Mouse (Mus musculus) forebrain, postnatal 0 days (tissue): ENCODE measurements around the gene Slc5a5. TPM values are rescaled to one million over a fixed set of nuclear protein-coding genes. Genes with fewer than 3 reads are reported as not detected.

Experiments
- ATAC-seq: fragments of 200-750 bp; cut with Nextera tagmentation; 2 replicates; pipeline ENCODE4 v1.8.0; 2017; ENCODE audit warnings: mild to moderate bottlenecking, moderate library complexity
- DNase-seq: peaks from one replicate; pipeline ENCODE4 v3.0.0-alpha.2; 2015
- H3K27ac ChIP-seq: fragments of 300-500 bp; sonication (generic); 2 replicates; pipeline ENCODE4 v1.5.1; 2014; ENCODE audit warnings: low read depth, mild to moderate bottlenecking, antibody characterized with exemption, low read length, moderate library complexity, mixed read lengths
- H3K27me3 ChIP-seq: fragments of 300-500 bp; sonication (generic); 2 replicates; pipeline ENCODE4 v1.6.1; 2014; ENCODE audit warnings: mild to moderate bottlenecking, low read length, mixed read lengths; ENCODE audit not compliant: insufficient read depth
- H3K36me3 ChIP-seq: fragments of 300-500 bp; sonication (generic); 2 replicates; pipeline ENCODE4 v1.6.1; 2014; ENCODE audit warnings: mild to moderate bottlenecking, moderate library complexity; ENCODE audit not compliant: insufficient read depth
- H3K4me1 ChIP-seq: fragments of 300-500 bp; sonication (generic); 2 replicates; pipeline ENCODE4 v1.6.1; 2014; ENCODE audit warnings: antibody characterized with exemption; ENCODE audit not compliant: insufficient read depth
- H3K4me2 ChIP-seq: fragments of 300-500 bp; sonication (generic); 2 replicates; pipeline ENCODE4 v1.6.1; 2014; ENCODE audit warnings: low read depth, mild to moderate bottlenecking, moderate library complexity
- H3K4me3 ChIP-seq: fragments of 300-500 bp; sonication (generic); 2 replicates; pipeline ENCODE4 v1.5.1; 2014; ENCODE audit warnings: low read depth, low read length, mixed read lengths
- H3K9ac ChIP-seq: fragments of 300-500 bp; sonication (generic); 2 replicates; pipeline ENCODE4 v1.6.1; 2014; ENCODE audit warnings: mild to moderate bottlenecking
- H3K9me3 ChIP-seq: fragments of 300-500 bp; sonication (generic); 2 replicates; pipeline ENCODE4 v1.6.1; 2016; ENCODE audit warnings: low read length
- CTCF ChIP-seq: sonication (generic); IDR thresholded peaks from 2 replicates; pipeline ENCODE4 v1.5.1; 2016; ENCODE audit warnings: antibody characterized with exemption, control low read depth, low read depth
- WGBS: fragments of 180-500 bp; shearing (Covaris S2); extraction: QIAGEN DNeasy Blood & Tissue Kit; methylation state at CpG from one replicate; pipeline ENCODE4 v1.1.7; 2014; 5-methylcytosine and 5-hydroxymethylcytosine counted together
- polyA plus RNA-seq: library from polyadenylated mRNA; unstranded; fragments of >200 nt; fragmentation: Nextera tagmentation; extraction: Ambion mirVana; gene quantifications from 2 replicates; pipeline ENCODE4 v1.2.1, GENCODE M21; 2015
- total RNA-seq: library from RNA; depleted of rRNA; stranded (reverse); fragments of >200 nt; gene quantifications from 2 replicates; pipeline ENCODE4 v1.2.3, GENCODE M21; 2014

Slc5a5 gene
- total and polyA plus RNA-seq, 2 experiments from 2014 or later, result 2.2 to 3.6 TPM

GRCm38 (mm10) chr8:70866001-70866520 lies 26.5 kb downstream of the Slc5a5 start:
- peak overlapping the region; percentile 92 for H3K27ac ChIP-seq
- peak overlapping the region; percentile 49 for H3K4me3 ChIP-seq
- H3K4me2 ChIP-seq, result peak overlapping the region; percentile 90
- no peak for TF ChIP-seq CTCF
- 5% methylated on average over 12 of the region's 12 CpGs for WGBS
- ATAC-seq (peak; percentile 5), DNase-seq (no peak)
- H3K36me3 ChIP-seq, result 0 out of 2 replicates have a peak, but pooled peaks cover 8% of the 10 kb centered on the region
- peak overlapping the region; percentile 42; the same call in 1 of the 2 replicates for H3K9ac ChIP-seq
- H3K9me3 ChIP-seq, result no peaks in the 10 kb centered on the region
- no peaks in the 10 kb centered on the region for H3K27me3 ChIP-seq
- H3K4me1 ChIP-seq, result peaks cover 18% of the 10 kb centered on the region

GRCm38 (mm10) chr8:70865350-70866000 lies 27.1 kb downstream of the Slc5a5 start:
- 0 out of 2 replicates have a peak, but pooled peaks cover 8% of the 10 kb centered on the region for H3K36me3 ChIP-seq
- TF ChIP-seq CTCF, result no peak; the same call in 1 of the 2 replicates
- H3K9me3 ChIP-seq, result no peaks in the 10 kb centered on the region
- ATAC-seq (peak; percentile 87), DNase-seq (peak; percentile 100)
- H3K4me3 ChIP-seq, result peak overlapping the region; percentile 49
- H3K4me2 ChIP-seq, result peak overlapping the region; percentile 90
- H3K27ac ChIP-seq, result peak overlapping the region; percentile 92
- peaks cover 18% of the 10 kb centered on the region for H3K4me1 ChIP-seq
- peak overlapping the region; percentile 65 for H3K9ac ChIP-seq
- H3K27me3 ChIP-seq, result no peaks in the 10 kb centered on the region
- under 1% methylated on average over 46 of the region's 46 CpGs for WGBS

- Histone ChIP-seq H3K9me3 (no peaks in the 10 kb centered on the region), H3K27me3 (no peaks in the 10 kb centered on the region), H3K4me1 (peaks cover 18% of the 10 kb centered on the region), H3K4me3 (peak overlapping the region; percentile 49), H3K36me3 (0 out of 2 replicates have a peak, but pooled peaks cover 8% of the 10 kb centered on the region), H3K4me2 (peak overlapping the region; percentile 90), H3K9ac (peak overlapping the region; percentile 65), H3K27ac (peak overlapping the region; percentile 92)
- no peak for DNase-seq
- WGBS, result 2% methylated on average over 24 of the region's 24 CpGs
- TF ChIP-seq CTCF, result no peak
- no peak; the same call in 1 of the 2 replicates for ATAC-seq
Observed at GRCm38 (mm10) chr8:70864712-70865221, 27.8 kb downstream of the Slc5a5 start.

GRCm38 (mm10) chr8:70863956-70864711 lies 28.4 kb downstream of the Slc5a5 start:
- H3K9me3 ChIP-seq, result no peaks in the 10 kb centered on the region
- peak overlapping the region; percentile 49 for H3K4me3 ChIP-seq
- 2% methylated on average over 46 of the region's 46 CpGs for WGBS
- ATAC-seq, result no peak
- H3K27me3 ChIP-seq, result no peaks in the 10 kb centered on the region
- H3K4me1 ChIP-seq, result peaks cover 15% of the 10 kb centered on the region
- peak overlapping the region; percentile 65 for H3K9ac ChIP-seq
- peak; percentile 67 for DNase-seq
- H3K27ac ChIP-seq, result peak overlapping the region; percentile 92
- H3K36me3 ChIP-seq, result 0 out of 2 replicates have a peak, but pooled peaks cover 8% of the 10 kb centered on the region
- H3K4me2 ChIP-seq, result peak overlapping the region; percentile 90
- TF ChIP-seq CTCF, result no peak

- no peaks in the 10 kb centered on the region for H3K9me3 ChIP-seq
Observed at GRCm38 (mm10) chr8:70862824-70863641, 29.5 kb downstream of the Slc5a5 start, which contains the start of gene Kcnn1. Gene Kcnn1 (minus strand): TSS chr8:70863258.

GRCm38 (mm10) chr8:70857516-70857915 lies 35.0 kb downstream of the Slc5a5 start:
- Histone ChIP-seq H3K4me1 (peaks cover 7% of the 10 kb centered on the region), H3K27me3 (no peaks in the 10 kb centered on the region), H3K9ac (no peak overlapping the region), H3K4me2 (no peak overlapping the region), H3K27ac (no peak overlapping the region), H3K4me3 (no peak overlapping the region), H3K9me3 (no peaks in the 10 kb centered on the region), H3K36me3 (no peaks in the 10 kb centered on the region; the same call in 1 of the 2 replicates)
- DNase-seq, result no peak
- no peak for TF ChIP-seq CTCF
- peak; percentile 40; the same call in 1 of the 2 replicates for ATAC-seq
- WGBS, result 13% methylated on average over 4 of the region's 4 CpGs

More at GRCm38 (mm10) chr8:70862824-70863641, 29.5 kb downstream of the Slc5a5 start, which contains the start of gene Kcnn1:
- H3K9ac ChIP-seq, result peak within 1 kb of the TSS; percentile 65
- H3K4me1 ChIP-seq, result peaks cover 11% of the 10 kb centered on the region
- 2% methylated on average over 55 of the region's 55 CpGs for WGBS
- H3K4me2 ChIP-seq, result peak within 1 kb of the TSS; percentile 90
- H3K27me3 ChIP-seq, result no peaks in the 10 kb centered on the region
- peak; percentile 48 for TF ChIP-seq CTCF
- H3K4me3 ChIP-seq, result peak within 1 kb of the TSS; percentile 49
- no peak for ATAC-seq
- peak; percentile 14 for DNase-seq
- 0 out of 2 replicates have a peak, but pooled peaks cover 5% of the 10 kb centered on the region for H3K36me3 ChIP-seq
- H3K27ac ChIP-seq, result peak within 1 kb of the TSS; percentile 92
